Mouse (Mus musculus) neural tube, embryonic 15.5 days (tissue): Measurements from ENCODE around the gene Meiob. TPM values are rescaled to one million over a fixed set of nuclear protein-coding genes. Genes with fewer than 3 reads are reported as not detected.
A peak's percentile ranks its signal among the peaks of the same experiment; 100 is the strongest.

Experiments used
- ATAC-seq: fragments of 200-750 bp; cut with Nextera tagmentation; 2 replicates; pipeline ENCODE4 v1.8.0; 2017; ENCODE audit warnings: mild to moderate bottlenecking, moderate TSS enrichment, moderate library complexity; ENCODE audit not compliant: low FRiP score
- H3K27ac ChIP-seq: fragments of 300-500 bp; sonication (generic); replicated peaks from 2 replicates; pipeline ENCODE4 v1.5.1; 2015; ENCODE audit warnings: mild to moderate bottlenecking, inconsistent platforms
- H3K27me3 ChIP-seq: fragments of 300-500 bp; sonication (generic); replicated peaks from 2 replicates; pipeline ENCODE4 v1.6.1; 2015; ENCODE audit warnings: inconsistent platforms
- H3K36me3 ChIP-seq: fragments of 300-500 bp; sonication (generic); 2 replicates; pipeline ENCODE4 v1.6.1; 2015; ENCODE audit warnings: inconsistent platforms
- H3K4me1 ChIP-seq: fragments of 300-500 bp; sonication (generic); 2 replicates; pipeline ENCODE4 v1.6.1; 2015; ENCODE audit warnings: inconsistent platforms
- H3K4me2 ChIP-seq: fragments of 300-500 bp; sonication (generic); 2 replicates; pipeline ENCODE4 v1.6.1; 2015; ENCODE audit warnings: inconsistent platforms, mild to moderate bottlenecking, moderate library complexity
- H3K4me3 ChIP-seq: fragments of 300-500 bp; sonication (generic); replicated peaks from 2 replicates; pipeline ENCODE4 v1.5.1; 2015; ENCODE audit warnings: mild to moderate bottlenecking, inconsistent platforms
- H3K9ac ChIP-seq: fragments of 300-500 bp; sonication (generic); replicated peaks from 2 replicates; pipeline ENCODE4 v1.6.1; 2015; ENCODE audit warnings: mild to moderate bottlenecking, inconsistent platforms
- H3K9me3 ChIP-seq: fragments of 300-500 bp; sonication (generic); replicated peaks from 2 replicates; pipeline ENCODE4 v1.6.1; 2016; ENCODE audit warnings: inconsistent platforms
- WGBS: fragments of 180-500 bp; shearing (Covaris S2); methylation state at CpG from one replicate; pipeline ENCODE4 v1.1.7; 2015; ENCODE audit warnings: mixed read lengths; 5-methylcytosine and 5-hydroxymethylcytosine counted together
- polyA plus RNA-seq: library from polyadenylated mRNA; unstranded; fragments of >200 nt; fragmentation: Nextera tagmentation; extraction: Ambion mirVana; gene quantifications from 2 replicates; pipeline ENCODE4 v1.2.1, GENCODE M21; 2015

Meiob gene
- polyA plus RNA-seq, 1 experiment from 2014 or later: not detected

DNA sequence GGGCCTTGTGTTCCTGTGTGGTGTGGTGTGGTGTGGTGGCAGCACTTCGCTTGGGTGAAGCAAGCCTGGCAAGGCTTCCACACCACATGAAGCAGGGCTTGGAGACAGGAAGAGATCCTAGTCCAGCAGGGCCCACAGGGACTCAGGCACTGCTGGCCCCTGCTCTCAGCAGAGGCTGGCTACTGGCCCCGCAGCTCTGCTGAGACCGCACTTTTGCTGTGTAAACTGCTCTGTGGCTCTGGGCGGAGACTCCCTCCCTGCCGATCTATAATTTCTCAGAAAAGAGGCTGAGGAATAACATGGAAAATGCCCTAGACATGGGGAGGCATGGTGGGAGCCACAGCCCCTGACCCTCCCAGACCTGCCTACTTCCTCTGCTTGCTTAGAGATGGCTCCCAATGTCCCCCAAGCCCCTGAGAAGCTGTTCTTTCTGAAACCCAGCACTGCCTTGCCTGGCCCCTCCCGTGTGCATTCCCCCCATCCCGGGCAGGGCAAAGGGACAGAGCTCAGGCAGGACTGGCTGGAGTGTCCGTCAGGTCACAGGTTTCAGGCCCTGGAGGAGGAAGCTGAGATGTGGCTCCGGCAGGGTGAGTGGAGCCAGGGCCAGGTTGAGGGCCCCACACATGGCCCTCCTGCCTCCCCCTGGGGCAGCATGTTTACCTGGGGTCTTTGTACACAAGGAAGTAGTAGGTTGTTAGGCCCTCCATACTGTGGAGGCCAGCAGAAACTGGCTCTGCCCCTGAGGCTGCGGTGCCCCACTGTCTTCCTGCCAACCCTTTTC is 73.4 kb downstream of the Meiob start:
- Histone ChIP-seq H3K4me1 (no peaks in the 10 kb centered on the region), H3K9me3 (no peaks in the 10 kb centered on the region), H3K9ac (no peak overlapping the region), H3K27me3 (no peaks in the 10 kb centered on the region), H3K4me2 (no peak overlapping the region), H3K4me3 (no peak overlapping the region), H3K27ac (no peak overlapping the region), H3K36me3 (peaks cover 4% of the 10 kb centered on the region)
- 75% methylated on average over 10 of the region's 10 CpGs for WGBS
- ATAC-seq: no peak

DNA sequence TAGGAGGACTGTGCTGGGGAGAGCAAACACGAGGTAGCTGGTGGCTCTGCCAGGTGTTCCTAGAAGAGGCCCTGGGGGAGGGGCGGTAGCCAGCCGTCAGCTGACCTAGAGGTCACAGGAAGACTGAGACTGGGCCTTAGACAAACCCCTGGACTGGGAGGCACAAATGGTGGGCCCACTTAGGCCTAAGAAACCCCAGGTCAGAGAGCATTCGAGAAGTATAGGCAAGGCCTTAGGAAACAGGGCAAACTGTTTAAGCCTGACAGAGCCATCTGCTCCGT is 74.0 kb downstream of the Meiob start:
- no peak overlapping the region for H3K27ac ChIP-seq
- WGBS: 52% methylated on average over 5 of the region's 5 CpGs
- no peaks in the 10 kb centered on the region for H3K4me1 ChIP-seq
- no peak overlapping the region for H3K4me2 ChIP-seq
- ATAC-seq: no peak
- H3K36me3 ChIP-seq: peaks cover 9% of the 10 kb centered on the region
- H3K27me3 ChIP-seq: no peaks in the 10 kb centered on the region
- no peak overlapping the region for H3K4me3 ChIP-seq
- H3K9me3 ChIP-seq: no peaks in the 10 kb centered on the region
- H3K9ac ChIP-seq: no peak overlapping the region

DNA sequence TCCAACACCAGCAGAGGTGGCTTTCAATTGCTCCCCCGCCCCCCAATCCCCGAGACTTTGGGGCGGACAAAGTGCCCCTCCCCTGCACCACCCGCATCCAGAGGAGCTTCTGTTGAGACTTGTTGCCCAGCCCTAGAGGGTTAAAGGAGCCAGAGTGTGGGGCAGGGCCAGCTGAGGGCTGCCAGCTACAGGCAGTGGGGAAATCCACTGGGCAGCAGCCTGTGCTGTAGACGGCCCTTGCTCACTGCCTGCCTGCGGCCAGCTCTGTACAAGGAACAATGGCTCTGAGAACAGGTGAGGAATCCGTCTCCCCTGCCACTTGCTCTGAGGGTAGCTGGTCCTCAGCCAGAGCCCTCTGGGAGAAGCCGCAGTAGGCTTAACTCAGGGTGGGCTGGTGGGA is 74.4 kb downstream of the Meiob start:
- H3K27ac ChIP-seq: no peak overlapping the region
- no peaks in the 10 kb centered on the region for H3K9me3 ChIP-seq
- no peak overlapping the region for H3K4me3 ChIP-seq
- H3K36me3 ChIP-seq: peaks cover 14% of the 10 kb centered on the region
- 76% methylated on average over 8 of the region's 8 CpGs for WGBS
- H3K9ac ChIP-seq: no peak overlapping the region
- H3K27me3 ChIP-seq: no peaks in the 10 kb centered on the region
- no peaks in the 10 kb centered on the region for H3K4me1 ChIP-seq
- ATAC-seq: no peak
- no peak overlapping the region for H3K4me2 ChIP-seq

DNA sequence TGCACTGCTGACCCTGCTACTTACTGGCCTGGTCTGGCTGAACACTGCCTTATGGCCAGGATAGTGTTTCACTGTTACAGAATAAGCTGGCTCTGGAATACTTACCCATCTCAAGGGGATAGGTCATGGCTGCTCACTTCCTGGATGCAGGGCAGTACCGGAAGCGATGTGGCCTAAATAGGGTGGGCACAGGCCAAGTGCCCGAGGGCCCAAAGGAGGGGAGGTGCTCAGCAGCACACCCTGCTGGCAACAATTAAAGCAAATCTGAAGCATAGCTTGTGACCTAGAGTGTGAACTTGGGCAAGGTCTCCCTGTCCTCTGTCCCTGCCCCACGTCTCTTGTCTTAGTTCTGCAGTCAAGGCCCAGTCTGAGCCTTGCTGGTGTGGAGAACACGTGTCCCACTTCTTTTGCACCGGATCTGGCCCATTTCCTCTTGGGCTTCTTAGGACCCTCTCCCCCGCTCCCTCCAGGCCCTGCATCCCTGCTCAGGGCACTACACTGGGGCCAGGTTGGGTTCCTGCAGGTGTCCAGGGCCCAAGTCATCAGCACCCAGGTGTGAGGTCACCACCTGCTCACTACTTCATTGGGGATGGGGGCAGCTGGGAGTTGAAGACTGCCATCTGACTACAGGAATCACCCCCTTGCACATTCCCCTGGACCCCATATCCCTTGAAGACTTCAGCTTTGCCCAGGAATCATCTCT is 77.8 kb downstream of the Meiob start:
- WGBS: 47% methylated on average over 7 of the region's 7 CpGs
- Histone ChIP-seq H3K4me2 (no peak overlapping the region), H3K9me3 (no peaks in the 10 kb centered on the region), H3K9ac (no peak overlapping the region), H3K4me1 (peaks cover 17% of the 10 kb centered on the region), H3K36me3 (peaks cover 22% of the 10 kb centered on the region), H3K27me3 (no peaks in the 10 kb centered on the region), H3K4me3 (no peak overlapping the region), H3K27ac (no peak overlapping the region)
- ATAC-seq: no peak

DNA sequence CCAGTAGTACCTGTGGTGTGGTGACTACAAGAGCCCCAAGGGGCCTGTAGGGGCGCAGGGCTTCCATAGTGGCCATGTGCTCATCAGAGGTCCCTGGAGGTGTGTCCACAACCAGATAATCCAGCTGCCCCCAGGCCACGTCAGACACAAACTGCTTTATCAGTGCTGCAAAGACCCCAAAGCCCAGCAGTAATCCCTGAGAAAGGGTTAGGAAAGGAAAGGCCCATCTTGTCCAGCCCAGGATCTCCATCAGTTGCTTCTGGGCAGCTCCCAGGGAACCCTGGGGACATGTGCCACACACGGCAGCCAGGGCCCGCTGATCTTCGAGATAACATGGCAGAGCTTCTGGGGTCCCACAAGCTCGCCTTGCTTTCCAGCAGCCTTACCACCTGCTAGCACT is 80.3 kb downstream of the Meiob start:
- H3K4me3 ChIP-seq: no peak overlapping the region
- H3K4me2 ChIP-seq: no peak overlapping the region
- no peaks in the 10 kb centered on the region for H3K27me3 ChIP-seq
- H3K36me3 ChIP-seq: peaks cover 31% of the 10 kb centered on the region
- H3K9ac ChIP-seq: no peak overlapping the region
- H3K9me3 ChIP-seq: no peaks in the 10 kb centered on the region
- no peak overlapping the region for H3K27ac ChIP-seq
- H3K4me1 ChIP-seq: peaks cover 40% of the 10 kb centered on the region
- WGBS: 90% methylated on average over 6 of the region's 6 CpGs
- ATAC-seq: no peak

DNA sequence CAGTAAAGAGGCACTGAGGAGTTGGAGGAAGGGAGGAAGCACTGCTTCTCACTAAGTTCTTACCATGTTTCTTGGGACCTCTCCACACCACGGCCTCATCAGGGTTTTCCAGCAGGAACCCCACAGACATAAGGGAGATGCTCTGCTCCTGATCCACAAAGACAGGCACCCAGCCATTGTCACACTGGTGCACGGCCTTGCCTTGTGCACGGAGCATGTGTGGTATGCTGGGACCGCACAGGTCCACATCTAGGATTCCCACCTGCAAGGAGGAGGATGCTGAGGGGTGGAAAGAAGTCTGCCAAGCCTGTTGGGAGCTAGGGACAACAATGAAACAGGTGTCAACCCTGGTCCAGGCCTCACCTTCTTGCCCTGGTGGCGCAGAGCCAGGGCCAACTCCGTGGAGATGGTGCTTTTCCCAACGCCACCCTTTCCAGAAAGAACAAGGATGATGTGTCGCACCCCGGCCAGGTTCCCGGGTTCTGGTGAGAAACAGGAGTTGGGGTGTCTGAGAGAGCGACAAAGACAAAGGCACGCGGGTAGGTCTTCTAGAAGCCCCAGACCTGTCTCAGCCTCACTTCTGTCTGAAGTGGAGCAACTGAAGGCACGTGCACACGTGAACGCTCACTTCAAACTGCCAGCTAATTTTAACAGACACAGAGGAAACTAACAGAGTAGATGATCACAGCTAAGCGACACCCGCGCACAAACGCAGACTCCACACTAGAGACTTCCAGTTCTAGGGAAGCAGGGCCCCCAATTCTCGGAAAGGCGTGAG is 81.5 kb downstream of the Meiob start:
- no peak for ATAC-seq
- Histone ChIP-seq H3K36me3 (peaks cover 40% of the 10 kb centered on the region), H3K9me3 (no peaks in the 10 kb centered on the region), H3K9ac (peak overlapping the region; percentile 62), H3K27ac (no peak overlapping the region; the same call in 1 of the 2 replicates), H3K4me1 (peaks cover 49% of the 10 kb centered on the region), H3K4me2 (peak overlapping the region; percentile 96), H3K27me3 (no peaks in the 10 kb centered on the region), H3K4me3 (peak overlapping the region; percentile 93)
- WGBS: 22% methylated on average over 22 of the region's 22 CpGs

DNA sequence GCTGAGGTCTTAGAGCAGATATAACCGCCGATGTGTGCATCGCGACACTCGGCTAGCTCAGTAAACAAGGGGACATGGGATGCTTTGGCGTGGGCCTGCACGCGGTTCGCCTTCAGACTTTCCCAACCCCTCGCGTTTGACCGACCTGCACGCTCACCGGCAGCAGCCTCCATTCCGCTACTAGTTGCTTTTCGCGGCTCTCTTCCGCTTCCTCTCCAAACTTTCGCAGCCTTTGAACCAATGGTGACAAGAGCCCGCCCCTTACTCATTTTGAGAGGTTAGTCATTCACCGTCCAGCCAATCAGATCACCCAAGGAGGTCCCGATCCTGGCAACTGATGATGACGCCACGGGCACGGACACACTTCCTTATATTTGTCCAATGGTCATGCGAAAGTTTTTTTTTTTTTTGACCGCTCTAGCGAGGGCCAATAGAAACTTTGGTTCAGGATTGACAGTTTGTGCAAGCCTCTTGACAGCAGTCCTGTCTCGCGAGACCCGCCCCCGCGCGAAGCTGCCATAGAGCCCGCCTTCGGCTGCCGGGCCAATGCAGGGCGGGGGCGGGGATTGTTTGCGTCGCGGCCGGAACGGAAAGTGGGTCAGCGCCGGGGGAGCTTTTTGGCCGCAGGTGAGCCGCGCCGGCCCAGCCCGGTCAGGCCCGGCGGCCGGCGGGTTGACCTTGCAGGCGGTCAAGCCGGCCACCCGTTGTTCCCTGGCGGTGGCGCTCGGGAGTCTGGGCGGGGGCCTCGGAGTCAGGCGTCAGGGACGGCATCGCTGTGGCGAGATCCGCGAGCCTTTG is 82.2 kb downstream of the Meiob start, which contains the start of the genes Nubp2 and Spsb3:
Nubp2 (minus strand) TSS at position 216 of the 798 bp plus-strand sequence.
Spsb3 (plus strand) TSS at position 510 of the 798 bp plus-strand sequence.
- H3K27me3 ChIP-seq: no peaks in the 10 kb centered on the region
- peak within 1 kb of the TSS; percentile 87 for H3K27ac ChIP-seq
- WGBS: under 1% methylated on average over 69 of the region's 69 CpGs
- peak; percentile 97 for ATAC-seq
- H3K4me3 ChIP-seq: peak within 1 kb of the TSS; percentile 93
- H3K9me3 ChIP-seq: no peaks in the 10 kb centered on the region
- peak within 1 kb of the TSS; percentile 96 for H3K4me2 ChIP-seq
- peaks cover 52% of the 10 kb centered on the region for H3K4me1 ChIP-seq
- peak within 1 kb of the TSS; percentile 85 for H3K9ac ChIP-seq
- peaks cover 48% of the 10 kb centered on the region for H3K36me3 ChIP-seq

DNA sequence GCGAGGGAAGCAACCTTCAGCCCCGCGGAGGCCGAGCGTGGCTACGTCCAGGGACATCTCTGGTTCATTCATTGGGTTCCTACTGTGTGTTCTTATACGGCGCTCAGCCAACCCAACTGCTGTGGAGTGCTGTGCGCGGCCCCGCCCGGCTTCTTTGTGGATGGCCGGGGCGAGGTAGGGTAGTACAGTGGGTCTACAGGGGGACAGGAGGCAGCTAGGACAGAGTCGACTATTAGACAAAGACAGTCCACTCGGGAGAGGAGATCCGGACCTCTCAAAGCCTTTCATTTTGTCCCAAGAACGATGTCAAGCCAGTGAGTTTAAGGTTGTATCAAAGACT is 82.8 kb downstream of the Meiob start:
- Histone ChIP-seq H3K9ac (peak overlapping the region; percentile 85), H3K4me2 (peak overlapping the region; percentile 95), H3K9me3 (no peaks in the 10 kb centered on the region), H3K36me3 (peaks cover 52% of the 10 kb centered on the region), H3K27me3 (no peaks in the 10 kb centered on the region), H3K27ac (peak overlapping the region; percentile 87), H3K4me1 (peaks cover 53% of the 10 kb centered on the region), H3K4me3 (peak overlapping the region; percentile 93)
- WGBS: 1% methylated on average over 18 of the region's 18 CpGs
- ATAC-seq: peak; percentile 34

DNA sequence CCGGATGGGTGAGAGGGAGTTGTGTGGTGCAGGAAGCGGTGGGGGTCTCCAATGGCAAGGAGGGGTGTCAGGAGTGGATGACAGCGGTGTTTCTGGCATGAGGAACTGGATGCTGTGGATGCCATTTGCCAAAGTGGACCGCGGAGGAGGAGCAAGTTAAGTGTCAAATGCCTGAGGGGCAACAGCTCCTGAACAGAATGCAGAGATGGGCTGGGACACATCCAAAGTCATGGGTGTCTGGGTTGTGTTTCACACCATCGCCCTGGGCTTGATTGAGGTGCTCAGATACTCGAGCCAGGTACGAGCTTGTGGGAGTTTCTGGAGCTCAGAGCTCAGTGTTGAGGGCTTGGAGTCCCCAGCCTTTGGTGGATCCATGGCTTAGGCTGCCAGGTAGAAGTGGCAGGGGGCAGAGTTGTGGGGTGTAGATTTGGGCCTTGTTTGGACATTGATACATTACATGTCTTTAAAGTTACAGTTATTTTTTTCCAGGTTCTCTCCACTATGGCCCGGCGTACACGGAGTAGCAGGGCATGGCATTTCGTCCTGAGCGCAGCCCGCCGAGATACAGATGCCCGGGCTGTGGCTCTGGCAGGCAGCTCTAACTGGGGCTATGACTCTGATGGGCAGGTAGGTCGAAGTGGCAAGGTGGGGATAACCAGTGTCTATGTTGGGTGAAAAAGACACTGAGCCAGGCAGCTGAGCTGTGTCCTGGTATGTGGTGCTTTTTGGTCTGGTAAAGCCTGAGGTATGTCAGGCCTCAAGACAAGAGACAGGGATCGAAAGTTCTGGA is 83.4 kb downstream of the Meiob start:
- peak overlapping the region; percentile 93 for H3K4me3 ChIP-seq
- peak overlapping the region; percentile 95 for H3K4me2 ChIP-seq
- WGBS: 66% methylated on average over 18 of the region's 18 CpGs
- H3K9me3 ChIP-seq: no peaks in the 10 kb centered on the region
- peak overlapping the region; percentile 87; the same call in 1 of the 2 replicates for H3K27ac ChIP-seq
- H3K4me1 ChIP-seq: peaks cover 53% of the 10 kb centered on the region
- peak overlapping the region; percentile 85 for H3K9ac ChIP-seq
- H3K27me3 ChIP-seq: no peaks in the 10 kb centered on the region
- no peak for ATAC-seq
- H3K36me3 ChIP-seq: peaks cover 55% of the 10 kb centered on the region

DNA sequence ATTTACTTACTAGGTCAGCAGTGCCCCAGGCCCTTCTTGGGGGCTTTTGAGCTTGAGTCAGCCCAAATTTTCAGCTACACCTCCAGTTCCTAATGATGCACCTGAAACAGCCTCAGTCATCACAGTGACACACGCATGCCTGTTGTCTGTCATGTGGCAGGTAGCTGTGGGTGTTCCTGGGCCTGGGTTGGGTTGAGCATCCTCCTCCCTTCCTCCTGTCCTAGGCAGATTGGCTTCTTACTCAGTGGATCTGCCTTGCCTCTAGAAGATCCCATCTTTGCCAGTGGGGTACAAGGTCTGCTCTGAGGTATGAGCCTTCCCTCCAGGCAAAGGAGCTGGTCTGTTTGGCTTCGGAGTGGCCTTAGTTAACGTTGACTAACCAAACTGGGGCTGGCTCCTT is 84.8 kb downstream of the Meiob start:
- WGBS: 92% methylated on average over 3 of the region's 3 CpGs

More for the DNA sequence above, 84.8 kb downstream of the Meiob start:
- no peak overlapping the region for H3K9ac ChIP-seq
- no peak overlapping the region for H3K27ac ChIP-seq
- ATAC-seq: no peak
- peak overlapping the region; percentile 95; the same call in 1 of the 2 replicates for H3K4me2 ChIP-seq
- peaks cover 65% of the 10 kb centered on the region for H3K4me1 ChIP-seq
- peaks cover 53% of the 10 kb centered on the region for H3K36me3 ChIP-seq
- H3K9me3 ChIP-seq: no peaks in the 10 kb centered on the region
- H3K4me3 ChIP-seq: no peak overlapping the region
- no peaks in the 10 kb centered on the region for H3K27me3 ChIP-seq
